Mouse (Mus musculus) spleen, adult 2 months (tissue): ENCODE data around the gene Sco1.

Experiments used
- CTCF ChIP-seq: fragments of 200-500 bp; IDR thresholded peaks from 2 replicates; pipeline ENCODE4 v1.5.1; 2011; ENCODE audit warnings: mild to moderate bottlenecking, inconsistent platforms; ENCODE audit not compliant: insufficient read depth, insufficient read length, insufficient replicate concordance; ENCODE audit errors: extremely low read depth
- POLR2A ChIP-seq: fragments of 200-500 bp; IDR thresholded peaks from 2 replicates; pipeline ENCODE4 v1.6.1; 2011; ENCODE audit warnings: low read depth, low read length, inconsistent platforms

DNA sequence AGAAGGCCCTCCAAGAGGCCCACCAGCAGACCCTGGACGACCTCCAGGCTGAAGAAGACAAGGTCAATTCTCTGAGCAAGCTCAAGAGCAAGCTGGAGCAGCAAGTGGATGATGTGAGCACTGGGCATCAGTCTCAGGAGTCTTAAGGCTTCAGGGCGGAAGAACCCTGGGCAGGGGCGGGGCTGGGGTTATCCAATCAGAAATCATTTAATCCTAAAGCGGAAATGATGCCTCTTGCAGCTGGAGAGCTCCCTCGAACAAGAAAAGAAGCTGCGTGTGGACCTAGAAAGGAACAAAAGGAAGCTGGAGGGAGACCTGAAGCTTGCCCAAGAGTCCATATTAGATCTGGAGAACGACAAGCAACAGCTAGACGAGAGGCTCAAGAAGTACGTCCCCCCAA is 40.7 kb downstream of the Sco1 start:
- TF ChIP-seq CTCF (no peak), POLR2A (no peak)
